Mouse (Mus musculus): ENCODE data around the gene Lrit3. TPM values are rescaled to one million over a fixed set of nuclear protein-coding genes. Genes with fewer than 3 reads are reported as not detected.

The Lrit3 gene
- polyA plus RNA-seq (2014; fragmentation: Nextera tagmentation; extraction: Ambion mirVana), result not detected in 2 replicates

- Histone ChIP-seq H3K4me1 (replicated peaks; ENCODE audit: control insufficient read depth, insufficient read depth, low read length) (no peaks in the 10 kb centered on the region), H3K9me3 (ENCODE audit: control insufficient read depth, low read length) (no peaks in the 10 kb centered on the region), H3K4me2 (no peak within 1 kb of the TSS), H3K4me3 (ENCODE audit: low read depth, low read length) (no peak within 1 kb of the TSS), H3K27ac (ENCODE audit: low read depth, low read length) (no peak within 1 kb of the TSS), H3K9ac (ENCODE audit: low read depth, low read length) (no peak within 1 kb of the TSS), H3K36me3 (ENCODE audit: control insufficient read depth, insufficient read depth, low read length) (no peaks in the 10 kb centered on the region), H3K27me3 (replicated peaks; ENCODE audit: control insufficient read depth, insufficient read depth, low read length) (no peaks in the 10 kb centered on the region)
- DNase-seq (ENCODE audit: low spot score), result no peak
- ATAC-seq (replicated peaks; ENCODE audit: low FRiP score), result no peak
- WGBS, result 78% methylated on average over 10 of the region's 10 CpGs
Measured at GRCm38 (mm10) chr3:129803765-129804164, at the start of gene Lrit3. Gene Lrit3, minus strand, starts transcription at chr3:129804030.

GRCm38 (mm10) chr3:129846846-129847245 lies 43.0 kb upstream of the Lrit3 start:
- no peak for DNase-seq (ENCODE audit: low spot score)
- Histone ChIP-seq H3K27me3 (replicated peaks; ENCODE audit: control insufficient read depth, insufficient read depth, low read length) (no peaks in the 10 kb centered on the region), H3K27ac (ENCODE audit: low read depth, low read length) (no peak overlapping the region), H3K9ac (ENCODE audit: low read depth, low read length) (no peak overlapping the region), H3K4me2 (no peak overlapping the region), H3K36me3 (ENCODE audit: control insufficient read depth, insufficient read depth, low read length) (no peaks in the 10 kb centered on the region), H3K4me1 (replicated peaks; ENCODE audit: control insufficient read depth, insufficient read depth, low read length) (0 out of 2 replicates have a peak, but pooled peaks cover 3% of the 10 kb centered on the region), H3K9me3 (ENCODE audit: control insufficient read depth, low read length) (no peaks in the 10 kb centered on the region), H3K4me3 (ENCODE audit: low read depth, low read length) (no peak overlapping the region)
- WGBS, result 74% methylated on average over 7 of the region's 7 CpGs
- no peak for ATAC-seq (replicated peaks; ENCODE audit: low FRiP score)

- Histone ChIP-seq H3K9me3 (ENCODE audit: control insufficient read depth, low read length) (no peaks in the 10 kb centered on the region), H3K9ac (ENCODE audit: low read depth, low read length) (no peak overlapping the region), H3K4me3 (ENCODE audit: low read depth, low read length) (no peak overlapping the region), H3K27ac (ENCODE audit: low read depth, low read length) (no peak overlapping the region), H3K36me3 (ENCODE audit: control insufficient read depth, insufficient read depth, low read length) (no peaks in the 10 kb centered on the region), H3K4me1 (replicated peaks; ENCODE audit: control insufficient read depth, insufficient read depth, low read length) (0 out of 2 replicates have a peak, but pooled peaks cover 3% of the 10 kb centered on the region), H3K4me2 (no peak overlapping the region), H3K27me3 (replicated peaks; ENCODE audit: control insufficient read depth, insufficient read depth, low read length) (no peaks in the 10 kb centered on the region)
- DNase-seq (ENCODE audit: low spot score) (no peak), ATAC-seq (replicated peaks; ENCODE audit: low FRiP score) (no peak)
- WGBS, result 68% methylated on average over 2 of the region's 2 CpGs
Measured at GRCm38 (mm10) chr3:129845868-129846267, 42.0 kb upstream of the Lrit3 start.

- DNase-seq (ENCODE audit: low spot score), result no peak
- H3K4me3 ChIP-seq (ENCODE audit: low read depth, low read length), result no peak overlapping the region
- no peaks in the 10 kb centered on the region for H3K4me1 ChIP-seq (replicated peaks; ENCODE audit: control insufficient read depth, insufficient read depth, low read length)
- WGBS, result 59% methylated on average over 6 of the region's 7 CpGs
- H3K27me3 ChIP-seq (replicated peaks; ENCODE audit: control insufficient read depth, insufficient read depth, low read length), result no peaks in the 10 kb centered on the region
- no peaks in the 10 kb centered on the region for H3K9me3 ChIP-seq (ENCODE audit: control insufficient read depth, low read length)
- no peak overlapping the region for H3K9ac ChIP-seq (ENCODE audit: low read depth, low read length)
- H3K36me3 ChIP-seq (ENCODE audit: control insufficient read depth, insufficient read depth, low read length), result no peaks in the 10 kb centered on the region
- ATAC-seq (replicated peaks; ENCODE audit: low FRiP score), result no peak; the same call in 1 of the 2 replicates
- no peak overlapping the region for H3K27ac ChIP-seq (ENCODE audit: low read depth, low read length)
- H3K4me2 ChIP-seq, result peak overlapping the region; percentile 42; the same call in 1 of the 2 replicates
Measured at GRCm38 (mm10) chr3:129838017-129838416, 34.2 kb upstream of the Lrit3 start.

GRCm38 (mm10) chr3:129836965-129837364 lies 33.1 kb upstream of the Lrit3 start:
- Histone ChIP-seq H3K27ac (ENCODE audit: low read depth, low read length) (no peak overlapping the region), H3K27me3 (replicated peaks; ENCODE audit: control insufficient read depth, insufficient read depth, low read length) (no peaks in the 10 kb centered on the region), H3K4me2 (peak overlapping the region; percentile 42), H3K9ac (ENCODE audit: low read depth, low read length) (no peak overlapping the region), H3K4me3 (ENCODE audit: low read depth, low read length) (peak overlapping the region; percentile 1; the same call in 1 of the 2 replicates), H3K9me3 (ENCODE audit: control insufficient read depth, low read length) (no peaks in the 10 kb centered on the region), H3K36me3 (ENCODE audit: control insufficient read depth, insufficient read depth, low read length) (no peaks in the 10 kb centered on the region), H3K4me1 (replicated peaks; ENCODE audit: control insufficient read depth, insufficient read depth, low read length) (no peaks in the 10 kb centered on the region)
- no peak for ATAC-seq (replicated peaks; ENCODE audit: low FRiP score)
- DNase-seq (ENCODE audit: low spot score), result no peak
- WGBS, result 76% methylated on average over 6 of the region's 6 CpGs

- peak overlapping the region; percentile 43 for H3K4me2 ChIP-seq
- H3K9ac ChIP-seq (ENCODE audit: low read depth, low read length), result no peak overlapping the region
- no peaks in the 10 kb centered on the region for H3K27me3 ChIP-seq (replicated peaks; ENCODE audit: control insufficient read depth, insufficient read depth, low read length)
- ATAC-seq (replicated peaks; ENCODE audit: low FRiP score) (no peak), DNase-seq (ENCODE audit: low spot score) (no peak)
- 22% methylated on average over 11 of the region's 11 CpGs for WGBS
- no peaks in the 10 kb centered on the region for H3K36me3 ChIP-seq (ENCODE audit: control insufficient read depth, insufficient read depth, low read length)
- peak overlapping the region; percentile 65 for H3K27ac ChIP-seq (ENCODE audit: low read depth, low read length)
- no peaks in the 10 kb centered on the region for H3K9me3 ChIP-seq (ENCODE audit: control insufficient read depth, low read length)
- 0 out of 2 replicates have a peak overlapping the region, but pooled peaks have one; percentile 6 for H3K4me3 ChIP-seq (ENCODE audit: low read depth, low read length)
- H3K4me1 ChIP-seq (replicated peaks; ENCODE audit: control insufficient read depth, insufficient read depth, low read length), result no peaks in the 10 kb centered on the region; the same call in 1 of the 2 replicates
Measured at GRCm38 (mm10) chr3:129836051-129836697, 32.3 kb upstream of the Lrit3 start.

GRCm38 (mm10) chr3:129835388-129835934 lies 31.6 kb upstream of the Lrit3 start, which contains the start of gene Cfi:
Gene Cfi, plus strand, starts transcription at chr3:129835884.
- peak within 1 kb of the TSS; percentile 65 for H3K27ac ChIP-seq (ENCODE audit: low read depth, low read length)
- H3K27me3 ChIP-seq (replicated peaks; ENCODE audit: control insufficient read depth, insufficient read depth, low read length), result no peaks in the 10 kb centered on the region
- H3K4me2 ChIP-seq, result peak within 1 kb of the TSS; percentile 43
- H3K4me3 ChIP-seq (ENCODE audit: low read depth, low read length), result peak within 1 kb of the TSS; percentile 6; the same call in 1 of the 2 replicates
- no peak within 1 kb of the TSS for H3K9ac ChIP-seq (ENCODE audit: low read depth, low read length)
- no peak for DNase-seq (ENCODE audit: low spot score)
- 54% methylated on average over 6 of the region's 6 CpGs for WGBS
- ATAC-seq (replicated peaks; ENCODE audit: low FRiP score), result no peak
- H3K9me3 ChIP-seq (ENCODE audit: control insufficient read depth, low read length), result no peaks in the 10 kb centered on the region
- H3K36me3 ChIP-seq (ENCODE audit: control insufficient read depth, insufficient read depth, low read length), result no peaks in the 10 kb centered on the region
- H3K4me1 ChIP-seq (replicated peaks; ENCODE audit: control insufficient read depth, insufficient read depth, low read length), result no peaks in the 10 kb centered on the region; the same call in 1 of the 2 replicates

- Histone ChIP-seq H3K27me3 (replicated peaks; ENCODE audit: control insufficient read depth, insufficient read depth, low read length) (no peaks in the 10 kb centered on the region), H3K4me3 (ENCODE audit: low read depth, low read length) (peak within 1 kb of the TSS; percentile 94), H3K9ac (ENCODE audit: low read depth, low read length) (peak within 1 kb of the TSS; percentile 94), H3K4me2 (peak within 1 kb of the TSS; percentile 89), H3K4me1 (replicated peaks; ENCODE audit: control insufficient read depth, insufficient read depth, low read length) (peaks cover 11% of the 10 kb centered on the region), H3K9me3 (ENCODE audit: control insufficient read depth, low read length) (no peaks in the 10 kb centered on the region), H3K27ac (ENCODE audit: low read depth, low read length) (peak within 1 kb of the TSS; percentile 86), H3K36me3 (ENCODE audit: control insufficient read depth, insufficient read depth, low read length) (peaks cover 13% of the 10 kb centered on the region)
- ATAC-seq (replicated peaks; ENCODE audit: low FRiP score), result peak; percentile 88
- WGBS, result under 1% methylated on average over 60 of the region's 60 CpGs
- peak; percentile 93 for DNase-seq (ENCODE audit: low spot score)
Measured at GRCm38 (mm10) chr3:129831035-129831568, 27.3 kb upstream of the Lrit3 start, which contains the start of gene Gar1. Gene Gar1, minus strand, starts transcription at chr3:129831396.

Data from liver, embryonic 11.5 days (tissue).